In the genomic region with DNA sequence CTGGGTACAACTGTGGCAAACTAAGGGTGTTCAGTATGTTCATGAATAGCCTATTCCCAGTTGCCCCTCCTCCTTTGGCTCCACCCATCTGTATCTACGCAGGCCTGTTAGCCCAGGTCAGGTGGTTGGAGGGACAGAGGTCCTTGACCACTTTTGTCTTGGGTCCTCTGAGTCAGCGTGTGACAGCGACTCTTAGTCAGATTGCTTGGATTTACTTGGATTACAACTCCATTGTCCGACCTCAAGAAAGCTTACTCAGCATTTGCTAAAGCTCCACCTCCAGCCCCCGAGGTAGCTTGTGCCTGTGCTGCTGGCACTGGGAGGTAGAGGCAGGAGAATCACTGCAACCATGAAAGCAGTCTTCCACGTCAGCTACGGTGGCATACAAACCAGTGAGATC, we compare ENCODE assay signal across 12 mouse cellular contexts. TPM values are rescaled to one million over a fixed set of nuclear protein-coding genes. Genes with fewer than 3 reads are reported as not detected.
DNase-seq lines count a peak whose midpoint lies in the region; ATAC-seq and TF ChIP-seq lines count a peak whose summit lies in the region.
"Had no signal": no experiment of that assay in that cellular context is flagged by ENCODE, and none has a peak within 500 bp of the region (broad histone marks: within the 10 kb centered on the region; RNA-seq: fewer than 3 reads in every experiment).

No protein-coding gene starts in this region.

- no peaks in the 10 kb centered on the region for H3K36me3 ChIP-seq in ES-E14 (ENCODE audit: control insufficient read depth, insufficient read depth, low read length, poor library complexity, severe bottlenecking)
- no peaks in the 10 kb centered on the region for H3K36me3 ChIP-seq in embryonic facial prominence, embryonic 10.5 days (replicated peaks)
- no peaks in the 10 kb centered on the region for H3K36me3 ChIP-seq in liver, embryonic 14.5 days (replicated peaks; ENCODE audit: control insufficient read depth, insufficient read depth, low read depth)
- H3K36me3 ChIP-seq: hindbrain, embryonic 13.5 days; midbrain, embryonic 15.5 days had no signal

- TF ChIP-seq EP300 in liver, embryonic 14.5 days (IDR thresholded peaks at IDR 0.05; ENCODE audit: low read depth) = no peak

- H3K27me3 ChIP-seq in embryonic facial prominence, embryonic 10.5 days (replicated peaks; ENCODE audit: low read depth, poor library complexity, severe bottlenecking) = no peaks in the 10 kb centered on the region
- H3K27me3 ChIP-seq in liver, embryonic 14.5 days (ENCODE audit: control insufficient read depth, insufficient read depth, low read length) = no peaks in the 10 kb centered on the region
- H3K27me3 ChIP-seq: hindbrain, embryonic 13.5 days; midbrain, embryonic 15.5 days had no signal

- WGBS in embryonic facial prominence, embryonic 10.5 days = 31% methylated on average over 7 of the region's 7 CpGs
- WGBS in liver, embryonic 14.5 days (ENCODE audit: insufficient replicate concordance) = 29% methylated on average over 7 of the region's 7 CpGs

- peak overlapping the region; percentile 20; the same call in 1 of the 2 replicates for H3K4me2 ChIP-seq in liver, embryonic 14.5 days (ENCODE audit: low read depth)
- H3K4me2 ChIP-seq: hindbrain, embryonic 13.5 days; midbrain, embryonic 15.5 days had no signal

- no peak for ATAC-seq in liver, embryonic 14.5 days (ENCODE audit: insufficient read depth)
- no peak for ATAC-seq in erythroblast, adult 5-6 weeks (replicated peaks; ENCODE audit: low FRiP score, poor library complexity, severe bottlenecking)
- ATAC-seq: midbrain, embryonic 15.5 days had no signal

- no peak overlapping the region for H3K9ac ChIP-seq in ES-E14 (ENCODE audit: insufficient read depth, low read depth, low read length, poor library complexity, severe bottlenecking)
- no peak overlapping the region for H3K9ac ChIP-seq in liver, embryonic 14.5 days (replicated peaks)
- H3K9ac ChIP-seq: hindbrain, embryonic 13.5 days; midbrain, embryonic 15.5 days had no signal

- no peaks in the 10 kb centered on the region for H3K9me3 ChIP-seq in ES-E14 (ENCODE audit: control insufficient read depth, insufficient read depth, low read depth, low read length)
- no peaks in the 10 kb centered on the region for H3K9me3 ChIP-seq in embryonic facial prominence, embryonic 10.5 days
- H3K9me3 ChIP-seq in liver, embryonic 14.5 days (ENCODE audit: control insufficient read depth, low read length) = no peaks in the 10 kb centered on the region
- H3K9me3 ChIP-seq: hindbrain, embryonic 13.5 days; midbrain, embryonic 15.5 days had no signal

- DNase-seq in 3134 (ENCODE audit: extremely low read depth, insufficient read length, low spot score) (peak; percentile 74), ES-E14 (ENCODE audit: low read depth, low spot score) (no peak)
- no peak for DNase-seq in embryonic facial prominence, embryonic 10.5 days (ENCODE audit: low spot score)
- no peak for DNase-seq in liver, embryonic 14.5 days (ENCODE audit: low read depth in 3 of 3, low spot score in 3 of 3)
- DNase-seq in urinary bladder, postnatal 14 days (ENCODE audit: low spot score) = no peak
- no peak for DNase-seq in gastrocnemius, postnatal 25 days
- no peak for DNase-seq in embryo, embryonic 9.5 days (ENCODE audit: extremely low spot score)
- DNase-seq: cerebellum, adult 18-20 months had no signal

- in situ Hi-C loops in ES-E14 (cut with MboI; ENCODE audit: low sequenced_read_pairs in 2 of 2, unreplicated experiment in 2 of 2) = no loop called here

- no peak overlapping the region for H3K27ac ChIP-seq in ES-E14 (ENCODE audit: insufficient read depth, low read depth, low read length, poor library complexity, severe bottlenecking)
- H3K27ac ChIP-seq in embryonic facial prominence, embryonic 10.5 days (replicated peaks) = no peak overlapping the region
- no peak overlapping the region for H3K27ac ChIP-seq in liver, embryonic 14.5 days
- H3K27ac ChIP-seq: hindbrain, embryonic 13.5 days; midbrain, embryonic 15.5 days had no signal

- TF ChIP-seq CTCF in liver, embryonic 14.5 days (IDR thresholded peaks at IDR 0.05; ENCODE audit: low read depth) = no peak

- 0 out of 4 replicates have a peak overlapping the region, but pooled peaks of 1 of the 2 experiments have one; percentile 11 for H3K4me3 ChIP-seq in ES-E14 (ENCODE audit: insufficient read depth in 1 of 2, low read depth in 1 of 2, low read length in 2 of 2, poor library complexity in 1 of 2, severe bottlenecking in 1 of 2)
- peak overlapping the region; percentile 18; the same call in 1 of the 2 replicates for H3K4me3 ChIP-seq in embryonic facial prominence, embryonic 10.5 days
- H3K4me3 ChIP-seq in liver, embryonic 14.5 days (ENCODE audit: insufficient read depth in 1 of 2, low read depth in 2 of 2, low read length in 2 of 2) = no peak overlapping the region
- H3K4me3 ChIP-seq: hindbrain, embryonic 13.5 days; midbrain, embryonic 15.5 days had no signal

- H3K4me1 ChIP-seq in ES-E14 (ENCODE audit: control insufficient read depth in 2 of 2, insufficient read depth in 2 of 2, low read length in 2 of 2, poor library complexity in 1 of 2) = peaks cover 0 to 10% of the 10 kb centered on the region in 2 experiments; a peak in 2 of 4 replicates
- H3K4me1 ChIP-seq in embryonic facial prominence, embryonic 10.5 days = peaks cover 9% of the 10 kb centered on the region
- peaks cover 0 to 2% of the 10 kb centered on the region in 2 experiments; a peak in 3 of 4 replicates for H3K4me1 ChIP-seq in liver, embryonic 14.5 days (replicated peaks; ENCODE audit: control insufficient read depth in 2 of 2, insufficient read depth in 2 of 2, low read length in 1 of 2)
- H3K4me1 ChIP-seq: hindbrain, embryonic 13.5 days; midbrain, embryonic 15.5 days had no signal

TF ChIP-seq in ES-E14, 5 proteins besides CTCF, POLR2A, EP300 and RAD21:
- no peak for TF ChIP-seq HCFC1 (IDR thresholded peaks at IDR 0.05; ENCODE audit: borderline replicate concordance, insufficient read depth, low read length)
- TF ChIP-seq ZC3H11A (IDR thresholded peaks at IDR 0.05; ENCODE audit: borderline replicate concordance, low read depth, low read length) = no peak
- TF ChIP-seq MAFK (IDR thresholded peaks at IDR 0.05; ENCODE audit: insufficient read depth, low read depth, low read length) = peak; percentile 99
TF ChIP-seq in ES-E14: peak in this region for 1.

RNA-seq across cellular contexts. Expression of a gene that starts 5.8 kb away (rescaled TPM):
- 5.6 and 16.5 TPM in 2 replicates for total RNA-seq in ES-E14 (2012; rRNA removed)
- polyA plus RNA-seq in embryonic facial prominence, embryonic 10.5 days (2016; fragmentation: Nextera tagmentation; extraction: Ambion mirVana) = 0.09 and 0.20 TPM in 2 replicates
- polyA plus RNA-seq in liver, embryonic 14.5 days (2012; rRNA removed) = 0.05 and 0.06 TPM in 2 replicates
- 0.11 and 0.23 TPM in 2 replicates for polyA plus RNA-seq in liver, embryonic 14.5 days (2014; fragmentation: Nextera tagmentation; extraction: Ambion mirVana)
- total RNA-seq in erythroblast, adult 5-6 weeks (2015; ENCODE audit: low replicate concordance) = not detected in 2 replicates
- not detected in 2 replicates for total RNA-seq in erythroblast, adult 5-6 weeks (2017; ENCODE audit: low replicate concordance)
- 1 to 10 TPM; 2.8 to 6.3 TPM for total RNA-seq in gastrocnemius, postnatal 25 days (2021)

RNA-seq across cellular contexts. Expression of a gene that starts 7.9 kb away (rescaled TPM):
- 13.2 and 26.3 TPM in 2 replicates for total RNA-seq in ES-E14 (2012; rRNA removed)
- polyA plus RNA-seq in embryonic facial prominence, embryonic 10.5 days (2016; fragmentation: Nextera tagmentation; extraction: Ambion mirVana) = 73.1 and 77.4 TPM in 2 replicates
- polyA plus RNA-seq in liver, embryonic 14.5 days (2012; rRNA removed) = 69.0 and 84.6 TPM in 2 replicates
- polyA plus RNA-seq in liver, embryonic 14.5 days (2014; fragmentation: Nextera tagmentation; extraction: Ambion mirVana) = 111 and 117 TPM in 2 replicates
- 70.9 and 84.4 TPM in 2 replicates for total RNA-seq in erythroblast, adult 5-6 weeks (2015; ENCODE audit: low replicate concordance)
- 37.6 and 64.5 TPM in 2 replicates for total RNA-seq in erythroblast, adult 5-6 weeks (2017; ENCODE audit: low replicate concordance)
- 10 to 100 TPM; 12.9 to 13.2 TPM for total RNA-seq in gastrocnemius, postnatal 25 days (2021)

RNA-seq across cellular contexts. Expression of a gene that starts 19.4 kb away (rescaled TPM):
- total RNA-seq in ES-E14 (2012; rRNA removed) = 206 and 377 TPM in 2 replicates
- 206 and 217 TPM in 2 replicates for polyA plus RNA-seq in embryonic facial prominence, embryonic 10.5 days (2016; fragmentation: Nextera tagmentation; extraction: Ambion mirVana)
- 185 and 221 TPM in 2 replicates for polyA plus RNA-seq in liver, embryonic 14.5 days (2012; rRNA removed)
- polyA plus RNA-seq in liver, embryonic 14.5 days (2014; fragmentation: Nextera tagmentation; extraction: Ambion mirVana) = 93.3 and 103 TPM in 2 replicates
- total RNA-seq in erythroblast, adult 5-6 weeks (2015; ENCODE audit: low replicate concordance) = 252 and 321 TPM in 2 replicates
- 85.4 and 91.0 TPM in 2 replicates for total RNA-seq in erythroblast, adult 5-6 weeks (2017; ENCODE audit: low replicate concordance)
- total RNA-seq in gastrocnemius, postnatal 25 days (2021) = 100 to 1,000 TPM; 409 to 410 TPM

RNA-seq across cellular contexts. Expression of a gene that starts 45.0 kb away (rescaled TPM):
- 93.4 and 130 TPM in 2 replicates for total RNA-seq in ES-E14 (2012; rRNA removed)
- polyA plus RNA-seq in embryonic facial prominence, embryonic 10.5 days (2016; fragmentation: Nextera tagmentation; extraction: Ambion mirVana) = 9.9 and 10.6 TPM in 2 replicates
- polyA plus RNA-seq in liver, embryonic 14.5 days (2012; rRNA removed) = 9.2 and 9.5 TPM in 2 replicates
- 5.0 and 5.4 TPM in 2 replicates for polyA plus RNA-seq in liver, embryonic 14.5 days (2014; fragmentation: Nextera tagmentation; extraction: Ambion mirVana)
- 42.2 and 66.3 TPM in 2 replicates for total RNA-seq in erythroblast, adult 5-6 weeks (2015; ENCODE audit: low replicate concordance)
- total RNA-seq in erythroblast, adult 5-6 weeks (2017; ENCODE audit: low replicate concordance) = 20.2 and 23.1 TPM in 2 replicates
- total RNA-seq in gastrocnemius, postnatal 25 days (2021) = 10 to 100 TPM; 15.9 to 20.9 TPM

RNA-seq across cellular contexts. Expression of a gene that starts 52.6 kb away (rescaled TPM):
- total RNA-seq in ES-E14 (2012; rRNA removed) = not detected in 2 replicates
- 7.6 TPM in 1 of 2 replicates, not detected in the other for polyA plus RNA-seq in embryonic facial prominence, embryonic 10.5 days (2016; fragmentation: Nextera tagmentation; extraction: Ambion mirVana)
- not detected in 2 replicates for polyA plus RNA-seq in liver, embryonic 14.5 days (2012; rRNA removed)
- not detected in 2 replicates for polyA plus RNA-seq in liver, embryonic 14.5 days (2014; fragmentation: Nextera tagmentation; extraction: Ambion mirVana)
- total RNA-seq in erythroblast, adult 5-6 weeks (2015; ENCODE audit: low replicate concordance) = not detected in 2 replicates
- total RNA-seq in erythroblast, adult 5-6 weeks (2017; ENCODE audit: low replicate concordance) = not detected in 2 replicates
- total RNA-seq in gastrocnemius, postnatal 25 days (2021) = 1 to 10 TPM in 1 of 2 experiments, not detected in 1; 3.8 TPM
- total RNA-seq: left cerebral cortex, postnatal 14 days had no signal
